Mouse (Mus musculus) CH12.LX (cell line): ENCODE measurements at regions not wholly inside any gene's neighbourhood (a gene's known extent, or its start where the extent isn't known, plus 50 kb on each side); places are given as distances from the start of the nearest gene placed in this dataset.

ENCODE experiments used
- DNase-seq: peaks from one replicate; pipeline ENCODE4 v3.0.0-alpha.2; 2013; ENCODE audit errors: extremely low read depth
- H3K27ac ChIP-seq: 2 replicates; pipeline ENCODE4 v1.5.1; 2012; ENCODE audit warnings: low read depth, mild to moderate bottlenecking, control low read depth, moderate library complexity; ENCODE audit not compliant: insufficient read depth
- H3K27me3 ChIP-seq: replicated peaks from 2 replicates; pipeline ENCODE3; 2012; ENCODE audit warnings: inconsistent platforms
- H3K36me3 ChIP-seq, 2 experiments: replicated peaks in 1 of 2; 2 replicates each; pipeline versions ENCODE3 to v1.6.1; 2012; ENCODE audit warnings: inconsistent platforms in 1 of 2, low read length in 1 of 2, mild to moderate bottlenecking in 1 of 2, mixed read lengths in 1 of 2, moderate library complexity in 1 of 2; ENCODE audit not compliant: control insufficient read depth in 1 of 2, insufficient read depth in 1 of 2
- H3K4me1 ChIP-seq, 2 experiments: 2 replicates each; pipeline ENCODE4 v1.6.1; 2012; ENCODE audit warnings: inconsistent platforms in 1 of 2, moderate library complexity in 1 of 2; ENCODE audit not compliant: insufficient read depth in 2 of 2, control insufficient read depth in 1 of 2
- H3K4me2 ChIP-seq: 2 replicates; pipeline ENCODE4 v1.6.1; 2012; ENCODE audit warnings: low read depth, mild to moderate bottlenecking, control low read depth; ENCODE audit not compliant: poor library complexity, insufficient read depth, severe bottlenecking
- H3K4me3 ChIP-seq, 3 experiments: fragments of 150-350 bp in 1 of 3; sonication (generic) in 1 of 3; replicated peaks in 1 of 3; 2 replicates each; pipeline versions ENCODE3 to v1.5.1; 2011 to 2012; ENCODE audit warnings: low read depth in 2 of 3, low read length in 2 of 3, mild to moderate bottlenecking in 2 of 3, moderate library complexity in 2 of 3, control low read depth in 1 of 3, improper control_type of control experiment in 1 of 3, inconsistent platforms in 1 of 3, mixed read lengths in 1 of 3; ENCODE audit not compliant: poor library complexity in 1 of 3
- H3K79me2 ChIP-seq: replicated peaks from 2 replicates; pipeline ENCODE4 v1.6.1; 2012; ENCODE audit warnings: mild to moderate bottlenecking, moderate library complexity; ENCODE audit not compliant: control insufficient read depth, poor library complexity, insufficient read depth, severe bottlenecking; ENCODE audit errors: extremely low read depth
- H3K9ac ChIP-seq: 2 replicates; pipeline ENCODE4 v1.6.1; 2012; ENCODE audit warnings: low read depth, mild to moderate bottlenecking, control low read depth, moderate library complexity; ENCODE audit not compliant: insufficient read depth
- H3K9me3 ChIP-seq: replicated peaks from 2 replicates; pipeline ENCODE3; 2012; ENCODE audit warnings: low read length, inconsistent platforms, mixed read lengths
- BHLHE40 ChIP-seq: IDR thresholded peaks from 2 replicates; pipeline ENCODE4 v1.6.1; 2011; ENCODE audit warnings: mild to moderate bottlenecking, low read depth, low read length, improper control_type of control experiment
- CHD1 ChIP-seq: IDR thresholded peaks from 2 replicates; pipeline ENCODE4 v1.6.1; 2012; ENCODE audit warnings: low read depth, low read length, improper control_type of control experiment, inconsistent platforms
- CTCF ChIP-seq, 2 experiments: IDR thresholded peaks in 1 of 2; conservative IDR thresholded peaks in 1 of 2; 2 replicates each; pipeline ENCODE4 v1.5.1; 2011 to 2012; ENCODE audit warnings: low read depth in 2 of 2, low read length in 2 of 2, improper control_type of control experiment in 1 of 2, inconsistent platforms in 1 of 2, mild to moderate bottlenecking in 1 of 2, moderate library complexity in 1 of 2
- E2F4 ChIP-seq: IDR thresholded peaks from 2 replicates; pipeline ENCODE4 v1.6.1; 2011; ENCODE audit warnings: low read depth, low read length, improper control_type of control experiment; ENCODE audit not compliant: insufficient replicate concordance
- HCFC1 ChIP-seq: IDR thresholded peaks from 2 replicates; pipeline ENCODE4 v1.6.1; 2012; ENCODE audit warnings: low read depth, mild to moderate bottlenecking, inconsistent platforms, low read length, improper control_type of control experiment
- JUN ChIP-seq: IDR thresholded peaks from 2 replicates; pipeline ENCODE4 v1.6.1; 2011; ENCODE audit warnings: low read depth, mild to moderate bottlenecking, low read length, improper control_type of control experiment, moderate library complexity; ENCODE audit not compliant: insufficient read depth
- JUND ChIP-seq: conservative IDR thresholded peaks from 2 replicates; pipeline ENCODE4 v1.6.1; 2011; ENCODE audit warnings: low read depth, low read length, improper control_type of control experiment
- MAX ChIP-seq: IDR thresholded peaks from 2 replicates; pipeline ENCODE4 v1.6.1; 2011; ENCODE audit warnings: low read length, improper control_type of control experiment
- MAZ ChIP-seq: IDR thresholded peaks from 2 replicates; pipeline ENCODE4 v1.6.1; 2012; ENCODE audit warnings: low read depth, mild to moderate bottlenecking, inconsistent platforms, low read length, improper control_type of control experiment, moderate library complexity
- MEF2A ChIP-seq: IDR thresholded peaks from 2 replicates; pipeline ENCODE4 v1.6.1; 2014; ENCODE audit warnings: low read depth, mild to moderate bottlenecking, inconsistent platforms, low read length, improper control_type of control experiment, borderline replicate concordance
- NELFE ChIP-seq: IDR thresholded peaks from 2 replicates; pipeline ENCODE4 v1.6.1; 2011; ENCODE audit warnings: low read depth, low read length, improper control_type of control experiment
- PAX5 ChIP-seq: IDR thresholded peaks from 2 replicates; pipeline ENCODE4 v1.6.1; 2012; ENCODE audit warnings: low read length, inconsistent platforms, mixed read lengths
- POLR2A ChIP-seq: IDR thresholded peaks from 2 replicates; pipeline ENCODE4 v1.6.1; 2011; ENCODE audit warnings: low read depth, mild to moderate bottlenecking, improper control_type of control experiment, low read length
- RAD21 ChIP-seq: IDR thresholded peaks from 2 replicates; pipeline ENCODE4 v1.6.1; 2011; ENCODE audit warnings: low read depth, mild to moderate bottlenecking, low read length, improper control_type of control experiment, moderate library complexity
- RCOR1 ChIP-seq: conservative IDR thresholded peaks from 2 replicates; pipeline ENCODE4 v1.6.1; 2012; ENCODE audit warnings: low read depth, mild to moderate bottlenecking, inconsistent platforms, low read length, improper control_type of control experiment
- SIN3A ChIP-seq: IDR thresholded peaks from 2 replicates; pipeline ENCODE4 v1.6.1; 2012; ENCODE audit warnings: low read length, improper control_type of control experiment, inconsistent platforms
- TBP ChIP-seq: conservative IDR thresholded peaks from 2 replicates; pipeline ENCODE4 v1.6.1; 2011; ENCODE audit warnings: low read depth, low read length, improper control_type of control experiment
- TCF12 ChIP-seq: IDR thresholded peaks from 2 replicates; pipeline ENCODE4 v1.6.1; 2014; ENCODE audit warnings: low read depth, mild to moderate bottlenecking, inconsistent platforms, low read length, improper control_type of control experiment
- UBTF ChIP-seq: IDR thresholded peaks from 2 replicates; pipeline ENCODE4 v1.6.1; 2012; ENCODE audit warnings: low read depth, mild to moderate bottlenecking, inconsistent platforms, low read length, improper control_type of control experiment, moderate library complexity
- ZC3H11A ChIP-seq: IDR thresholded peaks from 2 replicates; pipeline ENCODE4 v1.6.1; 2012; ENCODE audit warnings: low read depth, mild to moderate bottlenecking, inconsistent platforms, low read length, improper control_type of control experiment
- ZKSCAN1 ChIP-seq: IDR thresholded peaks from 2 replicates; pipeline ENCODE4 v1.6.1; 2012; ENCODE audit warnings: low read depth, inconsistent platforms, low read length, improper control_type of control experiment, borderline replicate concordance
- ZNF384 ChIP-seq: IDR thresholded peaks from 2 replicates; pipeline ENCODE4 v1.6.1; 2012; ENCODE audit warnings: low read depth, low read length, improper control_type of control experiment, inconsistent platforms
- dilution Hi-C: fragments of 300-500 bp; cut with MboI; formaldehyde crosslinking; loops from 2 replicates; pipeline ENCODE4 v1.14.3; 2020; ENCODE audit warnings: low sequenced_read_pairs; ENCODE audit not compliant: extremely low pct_unique_long_range_greater_than_20kb, extremely low pct_ligation_motif_present
- in situ Hi-C: fragments of 300-500 bp; cut with MboI; formaldehyde crosslinking; loops from 3 replicates; pipeline ENCODE4 v1.14.3; 2019; ENCODE audit warnings: low sequenced_read_pairs, low pct_ligation_motif_present, low pct_unique_long_range_greater_than_20kb, mixed read lengths

DNA sequence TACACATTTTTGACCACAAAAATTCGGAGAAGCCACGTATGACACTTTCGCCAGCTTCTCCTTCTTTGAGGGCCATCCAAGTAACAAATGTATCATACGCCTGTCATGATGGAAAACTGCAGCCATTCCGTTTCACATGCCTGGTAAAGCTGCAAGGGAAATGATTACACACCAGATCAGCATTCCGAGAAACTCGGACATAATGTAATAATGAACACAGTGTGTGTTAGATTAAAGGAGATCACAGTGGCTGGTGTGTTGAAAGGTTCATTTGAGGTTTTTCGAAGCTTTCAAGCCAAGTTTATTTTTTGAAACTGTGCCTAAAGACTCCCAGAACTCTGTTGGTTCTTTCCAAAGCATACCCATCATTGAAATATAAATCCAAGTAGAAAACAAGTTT lies 137.8 kb upstream of the Mad2l1 start:
- dilution Hi-C loops = no loop called here
- DNase-seq = no peak
- Histone ChIP-seq H3K36me3 (no peaks in the 10 kb centered on the region), H3K27ac (no peak overlapping the region), H3K79me2 (no peaks in the 10 kb centered on the region), H3K4me2 (no peak overlapping the region), H3K4me3 (no peak overlapping the region), H3K9ac (no peak overlapping the region), H3K27me3 (no peaks in the 10 kb centered on the region), H3K9me3 (no peaks in the 10 kb centered on the region), H3K4me1 (peaks cover 0 to 17% of the 10 kb centered on the region in 2 experiments; a peak in 2 of 4 replicates)
- no peak for TF ChIP-seq JUND
- TF ChIP-seq SIN3A = no peak
- TF ChIP-seq MAZ = no peak
- no peak for TF ChIP-seq E2F4
- in situ Hi-C loops = no loop called here

GRCm38 (mm10) chr6:66398674-66399073 lies 136.5 kb upstream of the Mad2l1 start:
- Histone ChIP-seq H3K9me3 (no peaks in the 10 kb centered on the region), H3K4me3 (no peak overlapping the region), H3K27ac (no peak overlapping the region), H3K79me2 (no peaks in the 10 kb centered on the region), H3K4me1 (peaks cover 0 to 17% of the 10 kb centered on the region in 2 experiments; a peak in 2 of 4 replicates), H3K27me3 (no peaks in the 10 kb centered on the region), H3K4me2 (no peak overlapping the region), H3K36me3 (no peaks in the 10 kb centered on the region), H3K9ac (no peak overlapping the region)
- dilution Hi-C loops = no loop called here
- DNase-seq = no peak
- TF ChIP-seq HCFC1 = no peak
- TF ChIP-seq JUN = no peak
- no peak for TF ChIP-seq MAX
- TF ChIP-seq RAD21 = no peak
- TF ChIP-seq NELFE = no peak
- TF ChIP-seq POLR2A = no peak
- no peak for TF ChIP-seq ZKSCAN1
- TF ChIP-seq ZC3H11A = no peak
- in situ Hi-C loops = no loop called here

- H3K9ac ChIP-seq = no peak overlapping the region
- no peaks in the 10 kb centered on the region for H3K36me3 ChIP-seq
- no peaks in the 10 kb centered on the region for H3K9me3 ChIP-seq
- H3K27me3 ChIP-seq = no peaks in the 10 kb centered on the region
- H3K4me2 ChIP-seq = no peak overlapping the region
- no peak for TF ChIP-seq ZNF384
- TF ChIP-seq TBP = no peak
- TF ChIP-seq MEF2A = no peak
- TF ChIP-seq PAX5 = no peak
- no peak for TF ChIP-seq CHD1
- no peak for TF ChIP-seq UBTF
- no peak for TF ChIP-seq CTCF (conservative IDR thresholded peaks at IDR 0.05 in 1 of 2, IDR thresholded peaks at IDR 0.05 in 1 of 2; ENCODE audit: low read depth in 2 of 2, low read length in 2 of 2)
- TF ChIP-seq BHLHE40 = no peak
- TF ChIP-seq NELFE = no peak
- TF ChIP-seq MAZ = no peak
- TF ChIP-seq TCF12 = no peak
- TF ChIP-seq RCOR1 = no peak
- no peak for TF ChIP-seq SIN3A
- dilution Hi-C loops (no loop called here), in situ Hi-C loops (no loop called here)
- H3K79me2 ChIP-seq = no peaks in the 10 kb centered on the region
- no peak overlapping the region for H3K27ac ChIP-seq
- peaks cover 0 to 17% of the 10 kb centered on the region in 2 experiments; a peak in 2 of 4 replicates for H3K4me1 ChIP-seq
- no peak overlapping the region for H3K4me3 ChIP-seq
- no peak for DNase-seq
Observed at GRCm38 (mm10) chr6:66399091-66399755, 136.0 kb upstream of the Mad2l1 start.
